Mouse (Mus musculus): ENCODE data around the gene Defb36. TPM values are rescaled to one million over a fixed set of nuclear protein-coding genes. Genes with fewer than 3 reads are reported as not detected.

Gene Defb36
- polyA plus RNA-seq, 1 experiment from 2014 or later = not detected

DNA sequence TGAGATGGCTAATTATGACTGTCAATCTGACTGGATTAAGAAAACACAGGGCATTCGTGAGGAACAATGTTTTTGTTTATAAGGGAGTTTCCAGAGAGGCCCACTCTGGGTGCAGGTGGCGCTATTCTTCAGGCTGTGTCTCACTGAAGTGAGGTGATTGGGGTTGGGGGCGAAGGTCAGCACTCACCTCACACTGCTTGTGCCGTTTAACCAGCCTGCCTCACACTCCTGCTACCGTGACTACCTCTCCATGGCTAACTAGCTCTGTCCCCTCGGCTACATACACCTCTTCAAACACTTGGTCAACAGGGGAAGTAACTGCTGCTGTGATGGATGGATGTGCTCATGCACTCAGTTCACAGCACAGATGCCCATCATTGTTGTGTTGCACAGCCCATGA is 15.1 kb upstream of the Defb36 start:
- no peak overlapping the region for H3K9ac ChIP-seq
- WGBS = 34% methylated on average over 6 of the region's 6 CpGs
- ATAC-seq (ENCODE audit: insufficient number of reproducible peaks, low FRiP score, low TSS enrichment, low read depth) = no peak
- no peaks in the 10 kb centered on the region for H3K27me3 ChIP-seq
- no peaks in the 10 kb centered on the region for H3K36me3 ChIP-seq
- no peaks in the 10 kb centered on the region for H3K9me3 ChIP-seq (replicated peaks)
- no peak overlapping the region for H3K4me3 ChIP-seq (replicated peaks)
- H3K27ac ChIP-seq (replicated peaks) = no peak overlapping the region
- no peaks in the 10 kb centered on the region for H3K4me1 ChIP-seq
- no peak overlapping the region for H3K4me2 ChIP-seq (replicated peaks)

DNA sequence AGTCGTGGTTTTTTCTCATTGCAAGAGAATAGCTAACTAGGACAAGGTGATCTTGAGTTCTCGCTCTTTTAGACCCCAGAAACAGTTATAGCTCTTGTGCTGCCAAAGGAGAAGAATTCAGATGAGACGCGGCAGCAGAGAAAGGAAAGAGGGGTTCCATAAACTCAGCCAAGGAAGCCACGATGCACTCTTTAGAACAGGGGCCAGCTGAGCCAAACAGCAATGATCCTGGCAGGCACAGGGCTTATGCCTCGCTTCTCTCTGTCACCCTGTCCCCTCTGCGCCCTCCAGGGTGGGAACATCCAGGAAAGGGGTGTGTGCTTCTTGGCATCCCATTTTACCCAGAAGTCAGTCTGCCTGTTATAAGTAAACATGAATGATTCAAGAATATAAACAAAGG is 4.8 kb upstream of the Defb36 start, which contains the start of gene Defb45:
Gene Defb45, minus strand, starts transcription at position 101 of the 400 bp plus-strand sequence.
- Histone ChIP-seq H3K4me3 (replicated peaks) (no peak within 1 kb of the TSS), H3K9ac (no peak within 1 kb of the TSS), H3K27ac (replicated peaks) (no peak within 1 kb of the TSS), H3K27me3 (no peaks in the 10 kb centered on the region), H3K9me3 (replicated peaks) (no peaks in the 10 kb centered on the region), H3K36me3 (no peaks in the 10 kb centered on the region), H3K4me2 (replicated peaks) (no peak within 1 kb of the TSS), H3K4me1 (no peaks in the 10 kb centered on the region)
- ATAC-seq (ENCODE audit: insufficient number of reproducible peaks, low FRiP score, low TSS enrichment, low read depth) = no peak
- 55% methylated on average over 7 of the region's 7 CpGs for WGBS

DNA sequence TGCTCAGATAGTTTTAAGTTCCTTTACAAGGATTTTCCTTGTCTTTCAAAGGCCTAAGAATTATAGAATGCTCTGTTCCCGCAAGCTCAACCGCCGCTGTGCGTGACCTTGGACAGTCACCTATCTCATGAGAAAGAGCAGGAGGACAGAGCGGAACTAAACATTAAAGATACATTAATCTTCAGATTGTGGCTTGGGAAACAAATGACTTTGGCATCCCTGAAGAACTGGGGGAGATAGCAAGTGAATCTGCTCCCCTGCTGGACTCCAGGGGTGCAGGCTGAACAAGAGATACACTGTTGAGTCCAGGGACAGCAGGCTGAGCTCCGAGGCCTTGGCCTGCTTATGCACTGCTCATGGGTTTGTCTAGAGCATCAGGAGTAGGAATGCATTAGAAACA is 4.1 kb upstream of the Defb36 start:
- Histone ChIP-seq H3K9ac (no peak overlapping the region), H3K4me1 (no peaks in the 10 kb centered on the region), H3K9me3 (replicated peaks) (no peaks in the 10 kb centered on the region), H3K4me3 (replicated peaks) (no peak overlapping the region), H3K27me3 (no peaks in the 10 kb centered on the region), H3K27ac (replicated peaks) (no peak overlapping the region), H3K4me2 (replicated peaks) (no peak overlapping the region), H3K36me3 (no peaks in the 10 kb centered on the region)
- WGBS = 79% methylated on average over 6 of the region's 6 CpGs
- no peak for ATAC-seq (ENCODE audit: insufficient number of reproducible peaks, low FRiP score, low TSS enrichment, low read depth)

- no peak overlapping the region for H3K9ac ChIP-seq
- H3K4me2 ChIP-seq (replicated peaks) = no peak overlapping the region
- WGBS = 76% methylated on average over 4 of the region's 4 CpGs
Measured at GRCm38 (mm10) chr2:152601275-152601960, 2.7 kb upstream of the Defb36 start.

GRCm38 (mm10) chr2:152607746-152608145 is 3.6 kb downstream of the Defb36 start:
- H3K9ac ChIP-seq = no peak overlapping the region
- no peaks in the 10 kb centered on the region for H3K9me3 ChIP-seq (replicated peaks)
- no peak overlapping the region for H3K4me2 ChIP-seq (replicated peaks)
- no peaks in the 10 kb centered on the region for H3K27me3 ChIP-seq
- ATAC-seq (ENCODE audit: insufficient number of reproducible peaks, low FRiP score, low TSS enrichment, low read depth) = no peak
- no peak overlapping the region for H3K27ac ChIP-seq (replicated peaks)
- WGBS = 54% methylated on average over 6 of the region's 6 CpGs
- H3K36me3 ChIP-seq = no peaks in the 10 kb centered on the region
- H3K4me1 ChIP-seq = no peaks in the 10 kb centered on the region
- no peak overlapping the region for H3K4me3 ChIP-seq (replicated peaks)

More at GRCm38 (mm10) chr2:152601275-152601960, 2.7 kb upstream of the Defb36 start:
- Histone ChIP-seq H3K9me3 (replicated peaks) (no peaks in the 10 kb centered on the region), H3K4me3 (replicated peaks) (no peak overlapping the region), H3K4me1 (no peaks in the 10 kb centered on the region), H3K27ac (replicated peaks) (no peak overlapping the region), H3K27me3 (no peaks in the 10 kb centered on the region), H3K36me3 (no peaks in the 10 kb centered on the region)
- no peak for ATAC-seq (ENCODE audit: insufficient number of reproducible peaks, low FRiP score, low TSS enrichment, low read depth)

- no peaks in the 10 kb centered on the region for H3K9me3 ChIP-seq (replicated peaks)
- 86% methylated on average over 1 of the region's 1 CpGs for WGBS
- no peaks in the 10 kb centered on the region for H3K27me3 ChIP-seq
- no peak overlapping the region for H3K27ac ChIP-seq (replicated peaks)
- H3K9ac ChIP-seq = no peak overlapping the region
- no peaks in the 10 kb centered on the region for H3K4me1 ChIP-seq
- no peak overlapping the region for H3K4me3 ChIP-seq (replicated peaks)
- H3K36me3 ChIP-seq = no peaks in the 10 kb centered on the region
- ATAC-seq (ENCODE audit: insufficient number of reproducible peaks, low FRiP score, low TSS enrichment, low read depth) = no peak
- H3K4me2 ChIP-seq (replicated peaks) = no peak overlapping the region
Measured at GRCm38 (mm10) chr2:152608719-152609118, 4.6 kb downstream of the Defb36 start.

GRCm38 (mm10) chr2:152612193-152612592 is 8.1 kb downstream of the Defb36 start:
- H3K27me3 ChIP-seq = no peaks in the 10 kb centered on the region
- H3K9ac ChIP-seq = no peak overlapping the region
- H3K27ac ChIP-seq (replicated peaks) = no peak overlapping the region
- ATAC-seq (ENCODE audit: insufficient number of reproducible peaks, low FRiP score, low TSS enrichment, low read depth) = no peak
- 36% methylated on average over 7 of the region's 8 CpGs for WGBS
- H3K4me1 ChIP-seq = no peaks in the 10 kb centered on the region
- no peaks in the 10 kb centered on the region for H3K9me3 ChIP-seq (replicated peaks)
- no peak overlapping the region for H3K4me3 ChIP-seq (replicated peaks)
- no peaks in the 10 kb centered on the region for H3K36me3 ChIP-seq
- H3K4me2 ChIP-seq (replicated peaks) = no peak overlapping the region

GRCm38 (mm10) chr2:152615563-152615962 is 11.4 kb downstream of the Defb36 start:
- Histone ChIP-seq H3K4me2 (replicated peaks) (no peak overlapping the region), H3K4me1 (0 out of 2 replicates have a peak, but pooled peaks cover under 1% of the 10 kb centered on the region), H3K9ac (no peak overlapping the region), H3K36me3 (no peaks in the 10 kb centered on the region), H3K4me3 (replicated peaks) (no peak overlapping the region), H3K27ac (replicated peaks) (no peak overlapping the region), H3K27me3 (no peaks in the 10 kb centered on the region), H3K9me3 (replicated peaks) (no peaks in the 10 kb centered on the region)
- ATAC-seq (ENCODE audit: insufficient number of reproducible peaks, low FRiP score, low TSS enrichment, low read depth) = no peak; the same call in 1 of the 2 replicates
- WGBS = 9% methylated on average over 7 of the region's 7 CpGs

DNA sequence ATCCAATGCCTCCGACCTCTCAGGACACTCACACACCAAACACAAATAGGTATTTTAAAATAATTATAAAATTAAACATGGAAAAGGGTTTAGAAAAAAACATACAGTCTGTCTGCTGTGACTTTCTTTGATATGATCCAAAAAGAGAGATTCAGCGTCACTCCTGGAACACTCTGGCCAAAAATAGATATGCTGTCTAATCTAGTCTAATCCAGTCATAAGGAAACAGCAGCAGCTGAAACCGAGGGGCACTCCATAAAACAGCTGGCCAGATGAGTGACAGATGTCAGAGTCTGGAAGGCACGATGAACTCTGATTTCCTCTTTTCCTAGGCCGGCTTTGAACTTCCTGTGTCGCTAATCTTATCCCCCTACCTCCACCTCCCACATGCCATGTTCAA is 12.3 kb downstream of the Defb36 start:
- H3K9me3 ChIP-seq (replicated peaks) = no peaks in the 10 kb centered on the region
- ATAC-seq (ENCODE audit: insufficient number of reproducible peaks, low FRiP score, low TSS enrichment, low read depth) = no peak
- H3K4me2 ChIP-seq (replicated peaks) = no peak overlapping the region
- H3K27ac ChIP-seq (replicated peaks) = no peak overlapping the region
- H3K4me1 ChIP-seq = 0 out of 2 replicates have a peak, but pooled peaks cover 6% of the 10 kb centered on the region
- no peaks in the 10 kb centered on the region for H3K36me3 ChIP-seq
- 65% methylated on average over 6 of the region's 6 CpGs for WGBS
- H3K27me3 ChIP-seq = no peaks in the 10 kb centered on the region
- no peak overlapping the region for H3K9ac ChIP-seq
- H3K4me3 ChIP-seq (replicated peaks) = no peak overlapping the region

DNA sequence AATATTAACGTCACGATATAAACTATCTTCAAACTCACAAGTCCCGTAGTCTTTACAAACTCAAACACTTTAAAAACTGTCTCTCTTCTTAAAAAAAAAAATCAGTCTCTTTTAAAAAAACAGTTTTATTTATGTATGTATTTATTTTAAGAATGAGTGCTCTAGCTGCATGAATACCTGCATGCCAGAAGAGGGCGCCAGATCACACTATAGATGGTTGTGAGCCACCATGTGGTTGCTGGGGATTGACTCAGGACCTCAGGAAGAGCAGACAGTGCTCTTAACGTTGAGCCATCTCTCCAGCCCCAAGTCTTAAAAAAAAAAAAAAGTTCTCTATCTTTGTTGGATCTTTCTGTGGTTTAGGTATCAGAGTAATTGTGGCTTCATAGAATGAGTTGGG is 13.2 kb downstream of the Defb36 start:
- WGBS = 60% methylated on average over 5 of the region's 5 CpGs
- H3K4me3 ChIP-seq (replicated peaks) = no peak overlapping the region
- 0 out of 2 replicates have a peak, but pooled peaks cover 6% of the 10 kb centered on the region for H3K4me1 ChIP-seq
- H3K9ac ChIP-seq = no peak overlapping the region
- H3K4me2 ChIP-seq (replicated peaks) = no peak overlapping the region
- H3K9me3 ChIP-seq (replicated peaks) = no peaks in the 10 kb centered on the region
- H3K36me3 ChIP-seq = no peaks in the 10 kb centered on the region
- H3K27ac ChIP-seq (replicated peaks) = no peak overlapping the region
- no peak for ATAC-seq (ENCODE audit: insufficient number of reproducible peaks, low FRiP score, low TSS enrichment, low read depth)
- H3K27me3 ChIP-seq = no peaks in the 10 kb centered on the region

DNA sequence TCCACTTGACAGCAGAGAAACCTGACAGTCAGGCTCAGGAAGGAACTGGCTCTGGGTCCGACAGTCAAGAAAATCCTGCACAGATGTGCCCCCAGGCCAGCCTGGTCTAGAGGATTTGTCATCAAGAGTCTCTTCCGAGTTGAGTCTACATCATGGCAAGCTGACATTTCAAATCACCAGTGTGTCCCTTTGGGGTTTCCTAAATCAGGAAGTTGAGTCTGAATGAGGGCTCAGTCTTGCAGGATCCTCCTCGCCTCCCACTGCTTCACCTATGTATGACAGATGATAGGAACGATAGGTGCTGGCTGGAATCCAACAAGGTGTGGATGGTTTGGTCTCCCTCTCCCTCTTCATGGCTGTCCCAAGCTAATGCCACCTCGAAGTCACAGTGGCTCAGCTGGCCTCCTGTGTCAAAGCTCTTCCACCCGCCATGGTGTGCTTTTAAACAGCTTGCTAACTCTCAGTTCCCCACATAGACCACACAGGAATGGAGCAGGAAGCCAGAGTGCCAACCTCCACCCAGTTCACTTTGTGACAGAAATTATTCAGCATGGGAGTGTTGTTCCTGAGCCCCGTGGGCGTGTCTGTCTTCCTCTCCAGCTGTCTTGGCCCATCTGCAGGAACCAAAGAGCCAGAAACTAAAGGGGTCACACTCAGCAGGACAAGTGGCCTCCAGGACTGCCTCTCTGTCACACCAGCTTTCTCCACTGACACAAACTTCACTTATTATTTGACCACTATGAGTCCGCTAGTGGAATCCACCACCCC is 16.4 kb downstream of the Defb36 start:
- Histone ChIP-seq H3K9me3 (replicated peaks) (no peaks in the 10 kb centered on the region), H3K4me3 (replicated peaks) (no peak overlapping the region), H3K36me3 (no peaks in the 10 kb centered on the region), H3K27ac (replicated peaks) (no peak overlapping the region), H3K9ac (no peak overlapping the region), H3K4me1 (0 out of 2 replicates have a peak, but pooled peaks cover 6% of the 10 kb centered on the region), H3K4me2 (replicated peaks) (no peak overlapping the region), H3K27me3 (peaks cover 4% of the 10 kb centered on the region; the same call in 1 of the 2 replicates)
- WGBS = 48% methylated on average over 9 of the region's 9 CpGs
- no peak for ATAC-seq (ENCODE audit: insufficient number of reproducible peaks, low FRiP score, low TSS enrichment, low read depth)
